Mouse (Mus musculus): ENCODE measurements around the gene Dab1. TPM values are rescaled to one million over a fixed set of nuclear protein-coding genes. Genes with fewer than 3 reads are reported as not detected.

Gene Dab1
- polyA plus RNA-seq, 1 experiment from 2014 or later = 24.1 TPM

DNA sequence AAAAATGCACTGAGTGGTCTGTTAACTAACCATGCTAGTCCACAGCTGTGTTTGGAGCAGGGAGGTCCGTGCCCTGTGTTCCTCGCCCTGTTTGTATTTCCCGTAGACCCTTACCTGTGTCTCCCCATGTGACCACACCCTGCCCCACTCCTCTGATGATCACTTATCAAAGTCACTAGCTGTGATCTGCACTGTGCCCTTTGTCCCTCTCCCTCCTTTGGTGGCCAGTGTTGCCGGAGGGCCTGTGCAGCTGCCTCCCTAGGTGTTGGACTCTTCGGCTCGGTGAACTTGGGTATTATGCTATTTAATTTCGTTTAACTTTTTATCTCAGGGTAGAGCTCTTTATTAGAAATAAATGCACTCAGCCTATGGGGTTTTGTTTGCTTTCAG, 844.6 kb downstream of the Dab1 start:
- Histone ChIP-seq H3K27me3 (replicated peaks; ENCODE audit: control insufficient read depth, insufficient read depth, low read length) (no peaks in the 10 kb centered on the region), H3K4me2 (ENCODE audit: low read length) (no peak overlapping the region), H3K27ac (ENCODE audit: low read depth) (no peak overlapping the region), H3K36me3 (ENCODE audit: control insufficient read depth, insufficient read depth, low read length) (no peaks in the 10 kb centered on the region), H3K9ac (ENCODE audit: low read length) (no peak overlapping the region), H3K4me3 (ENCODE audit: low read depth, low read length) (no peak overlapping the region), H3K4me1 (replicated peaks; ENCODE audit: control insufficient read depth, insufficient read depth, low read length) (peaks cover 13% of the 10 kb centered on the region), H3K9me3 (ENCODE audit: control insufficient read depth, low read length) (no peaks in the 10 kb centered on the region)
- 35% methylated on average over 7 of the region's 7 CpGs for WGBS
- DNase-seq (ENCODE audit: low spot score) = no peak
- peak; percentile 43 for ATAC-seq (replicated peaks; ENCODE audit: low FRiP score, low TSS enrichment, low read depth)

DNA sequence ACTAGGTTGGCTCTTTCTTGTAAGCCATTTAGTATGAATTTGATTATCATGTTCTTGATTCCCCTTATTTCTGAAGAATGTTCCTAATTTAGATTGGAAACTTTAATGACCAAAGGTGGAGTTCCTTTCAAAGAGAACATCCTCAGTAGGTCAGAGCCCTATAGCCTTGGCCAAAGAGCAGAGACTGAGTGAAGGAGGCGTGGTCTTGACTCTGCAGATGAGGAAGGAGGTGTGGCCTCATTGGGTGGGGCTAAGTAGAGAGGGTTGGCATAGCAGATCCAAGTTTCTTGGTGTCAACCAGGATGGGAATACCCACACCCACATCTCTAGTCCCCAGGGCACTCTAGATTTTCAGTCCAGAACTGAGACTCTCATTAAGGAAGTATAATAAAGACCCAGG, 846.4 kb downstream of the Dab1 start:
- Histone ChIP-seq H3K4me3 (ENCODE audit: low read depth, low read length) (no peak overlapping the region), H3K27ac (ENCODE audit: low read depth) (no peak overlapping the region), H3K4me1 (replicated peaks; ENCODE audit: control insufficient read depth, insufficient read depth, low read length) (peaks cover 13% of the 10 kb centered on the region), H3K4me2 (ENCODE audit: low read length) (no peak overlapping the region), H3K36me3 (ENCODE audit: control insufficient read depth, insufficient read depth, low read length) (no peaks in the 10 kb centered on the region), H3K27me3 (replicated peaks; ENCODE audit: control insufficient read depth, insufficient read depth, low read length) (no peaks in the 10 kb centered on the region), H3K9me3 (ENCODE audit: control insufficient read depth, low read length) (no peaks in the 10 kb centered on the region), H3K9ac (ENCODE audit: low read length) (no peak overlapping the region)
- no peak for ATAC-seq (replicated peaks; ENCODE audit: low FRiP score, low TSS enrichment, low read depth)
- DNase-seq (ENCODE audit: low spot score) = no peak
- 100% methylated on average over 1 of the region's 1 CpGs for WGBS

GRCm38 (mm10) chr4:104468666-104469065, 849.5 kb downstream of the Dab1 start:
- Histone ChIP-seq H3K9ac (ENCODE audit: low read length) (no peak overlapping the region), H3K4me3 (ENCODE audit: low read depth, low read length) (no peak overlapping the region), H3K4me1 (replicated peaks; ENCODE audit: control insufficient read depth, insufficient read depth, low read length) (peaks cover 3% of the 10 kb centered on the region; the same call in 1 of the 2 replicates), H3K27me3 (replicated peaks; ENCODE audit: control insufficient read depth, insufficient read depth, low read length) (no peaks in the 10 kb centered on the region), H3K27ac (ENCODE audit: low read depth) (no peak overlapping the region), H3K36me3 (ENCODE audit: control insufficient read depth, insufficient read depth, low read length) (no peaks in the 10 kb centered on the region), H3K4me2 (ENCODE audit: low read length) (no peak overlapping the region), H3K9me3 (ENCODE audit: control insufficient read depth, low read length) (no peaks in the 10 kb centered on the region)
- ATAC-seq (replicated peaks; ENCODE audit: low FRiP score, low TSS enrichment, low read depth) (no peak), DNase-seq (ENCODE audit: low spot score) (no peak)
- WGBS = 81% methylated on average over 3 of the region's 3 CpGs

DNA sequence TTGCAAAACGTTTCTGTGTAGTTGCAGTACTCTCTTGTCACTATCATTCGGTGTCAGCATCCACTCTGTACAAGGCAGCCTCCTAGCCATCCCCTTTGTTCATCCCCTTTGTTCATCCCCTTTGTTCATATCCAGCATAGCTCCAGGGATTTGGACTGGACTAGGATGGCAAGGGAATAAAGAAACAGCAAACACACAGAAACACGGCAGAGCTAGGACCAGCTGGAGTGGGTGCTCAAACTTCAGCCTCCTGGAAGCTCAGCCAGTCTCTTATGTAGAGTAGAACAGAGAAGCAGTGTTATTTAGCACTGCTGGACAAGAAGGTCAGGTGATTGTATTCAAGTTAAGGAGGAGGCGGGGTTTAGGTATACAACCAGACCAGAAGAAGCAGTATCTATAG, 853.8 kb downstream of the Dab1 start:
- Histone ChIP-seq H3K9ac (ENCODE audit: low read length) (no peak overlapping the region), H3K9me3 (ENCODE audit: control insufficient read depth, low read length) (no peaks in the 10 kb centered on the region), H3K4me1 (replicated peaks; ENCODE audit: control insufficient read depth, insufficient read depth, low read length) (no peaks in the 10 kb centered on the region), H3K4me3 (ENCODE audit: low read depth, low read length) (no peak overlapping the region), H3K27ac (ENCODE audit: low read depth) (no peak overlapping the region), H3K4me2 (ENCODE audit: low read length) (no peak overlapping the region), H3K27me3 (replicated peaks; ENCODE audit: control insufficient read depth, insufficient read depth, low read length) (no peaks in the 10 kb centered on the region), H3K36me3 (ENCODE audit: control insufficient read depth, insufficient read depth, low read length) (no peaks in the 10 kb centered on the region)
- 87% methylated on average over 4 of the region's 4 CpGs for WGBS
- ATAC-seq (replicated peaks; ENCODE audit: low FRiP score, low TSS enrichment, low read depth) = no peak
- no peak for DNase-seq (ENCODE audit: low spot score)

DNA sequence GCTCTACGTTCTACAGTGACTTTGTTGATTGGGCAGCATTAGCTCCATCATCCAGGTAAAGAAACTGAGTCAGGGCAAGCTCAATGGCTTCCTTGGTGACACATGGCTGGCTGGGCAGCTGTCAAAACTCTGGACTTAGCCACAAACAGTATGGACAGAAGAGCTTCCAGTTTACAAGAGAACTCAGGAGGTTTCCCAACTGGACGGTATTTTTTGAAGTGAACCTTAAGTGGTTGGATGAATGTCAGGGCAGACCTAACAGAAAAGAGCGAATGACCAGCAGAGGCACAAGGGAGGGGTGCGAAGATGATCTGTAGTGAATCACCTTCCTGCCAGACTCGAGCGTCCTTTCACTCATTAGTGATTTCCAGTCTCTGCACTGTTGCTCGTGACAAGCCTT, 857.7 kb downstream of the Dab1 start:
- 81% methylated on average over 7 of the region's 7 CpGs for WGBS
- no peak overlapping the region for H3K27ac ChIP-seq (ENCODE audit: low read depth)
- no peak overlapping the region for H3K9ac ChIP-seq (ENCODE audit: low read length)
- no peak overlapping the region for H3K4me2 ChIP-seq (ENCODE audit: low read length)
- H3K4me1 ChIP-seq (replicated peaks; ENCODE audit: control insufficient read depth, insufficient read depth, low read length) = no peaks in the 10 kb centered on the region
- no peaks in the 10 kb centered on the region for H3K36me3 ChIP-seq (ENCODE audit: control insufficient read depth, insufficient read depth, low read length)
- ATAC-seq (replicated peaks; ENCODE audit: low FRiP score, low TSS enrichment, low read depth) = no peak
- H3K4me3 ChIP-seq (ENCODE audit: low read depth, low read length) = no peak overlapping the region
- H3K27me3 ChIP-seq (replicated peaks; ENCODE audit: control insufficient read depth, insufficient read depth, low read length) = no peaks in the 10 kb centered on the region
- DNase-seq (ENCODE audit: low spot score) = no peak
- no peaks in the 10 kb centered on the region for H3K9me3 ChIP-seq (ENCODE audit: control insufficient read depth, low read length)

DNA sequence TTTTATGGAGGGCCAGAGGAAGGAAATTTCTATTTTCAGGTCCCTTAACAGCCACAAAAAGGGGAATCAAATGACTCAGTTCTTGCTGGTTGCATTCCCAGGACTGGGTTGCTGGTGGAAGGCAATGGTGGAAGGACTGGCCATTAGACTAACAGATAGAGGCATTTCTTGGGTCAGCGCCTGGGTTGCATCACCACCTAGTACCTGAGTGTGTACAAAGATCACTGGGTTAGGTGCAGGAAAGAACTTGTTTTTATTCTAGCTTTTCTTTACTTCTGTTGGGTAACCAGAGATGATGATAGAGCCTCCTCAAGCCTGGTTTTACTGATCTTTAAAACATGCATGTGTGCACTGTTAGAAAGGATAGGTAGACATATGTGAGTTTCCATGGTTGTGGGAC, 864.8 kb downstream of the Dab1 start:
- Histone ChIP-seq H3K4me1 (replicated peaks; ENCODE audit: control insufficient read depth, insufficient read depth, low read length) (no peaks in the 10 kb centered on the region), H3K27ac (ENCODE audit: low read depth) (no peak overlapping the region), H3K4me3 (ENCODE audit: low read depth, low read length) (no peak overlapping the region), H3K9me3 (ENCODE audit: control insufficient read depth, low read length) (no peaks in the 10 kb centered on the region), H3K9ac (ENCODE audit: low read length) (no peak overlapping the region), H3K4me2 (ENCODE audit: low read length) (no peak overlapping the region), H3K36me3 (ENCODE audit: control insufficient read depth, insufficient read depth, low read length) (no peaks in the 10 kb centered on the region), H3K27me3 (replicated peaks; ENCODE audit: control insufficient read depth, insufficient read depth, low read length) (no peaks in the 10 kb centered on the region)
- DNase-seq (ENCODE audit: low spot score) = no peak
- WGBS = 96% methylated on average over 1 of the region's 1 CpGs
- no peak for ATAC-seq (replicated peaks; ENCODE audit: low FRiP score, low TSS enrichment, low read depth)

GRCm38 (mm10) chr4:104497221-104497620, 878.1 kb downstream of the Dab1 start:
- Histone ChIP-seq H3K36me3 (ENCODE audit: control insufficient read depth, insufficient read depth, low read length) (no peaks in the 10 kb centered on the region), H3K4me3 (ENCODE audit: low read depth, low read length) (no peak overlapping the region), H3K9me3 (ENCODE audit: control insufficient read depth, low read length) (no peaks in the 10 kb centered on the region), H3K4me1 (replicated peaks; ENCODE audit: control insufficient read depth, insufficient read depth, low read length) (no peaks in the 10 kb centered on the region), H3K4me2 (ENCODE audit: low read length) (no peak overlapping the region), H3K27ac (ENCODE audit: low read depth) (no peak overlapping the region), H3K9ac (ENCODE audit: low read length) (no peak overlapping the region), H3K27me3 (replicated peaks; ENCODE audit: control insufficient read depth, insufficient read depth, low read length) (no peaks in the 10 kb centered on the region)
- 78% methylated on average over 1 of the region's 1 CpGs for WGBS
- ATAC-seq (replicated peaks; ENCODE audit: low FRiP score, low TSS enrichment, low read depth) = no peak
- no peak for DNase-seq (ENCODE audit: low spot score)

GRCm38 (mm10) chr4:104500112-104500511, 881.0 kb downstream of the Dab1 start:
- H3K9ac ChIP-seq (ENCODE audit: low read length) = no peak overlapping the region
- H3K9me3 ChIP-seq (ENCODE audit: control insufficient read depth, low read length) = no peaks in the 10 kb centered on the region
- no peak overlapping the region for H3K4me2 ChIP-seq (ENCODE audit: low read length)
- no peaks in the 10 kb centered on the region for H3K27me3 ChIP-seq (replicated peaks; ENCODE audit: control insufficient read depth, insufficient read depth, low read length)
- no peak overlapping the region for H3K27ac ChIP-seq (ENCODE audit: low read depth)
- no peak for DNase-seq (ENCODE audit: low spot score)
- H3K36me3 ChIP-seq (ENCODE audit: control insufficient read depth, insufficient read depth, low read length) = no peaks in the 10 kb centered on the region
- no peak overlapping the region for H3K4me3 ChIP-seq (ENCODE audit: low read depth, low read length)
- 96% methylated on average over 2 of the region's 2 CpGs for WGBS
- no peak for ATAC-seq (replicated peaks; ENCODE audit: low FRiP score, low TSS enrichment, low read depth)
- no peaks in the 10 kb centered on the region for H3K4me1 ChIP-seq (replicated peaks; ENCODE audit: control insufficient read depth, insufficient read depth, low read length)

- H3K36me3 ChIP-seq (ENCODE audit: control insufficient read depth, insufficient read depth, low read length) = no peaks in the 10 kb centered on the region
- no peak for DNase-seq (ENCODE audit: low spot score)
- H3K4me1 ChIP-seq (replicated peaks; ENCODE audit: control insufficient read depth, insufficient read depth, low read length) = no peaks in the 10 kb centered on the region
- no peaks in the 10 kb centered on the region for H3K27me3 ChIP-seq (replicated peaks; ENCODE audit: control insufficient read depth, insufficient read depth, low read length)
- H3K4me3 ChIP-seq (ENCODE audit: low read depth, low read length) = no peak overlapping the region
- no peak for ATAC-seq (replicated peaks; ENCODE audit: low FRiP score, low TSS enrichment, low read depth)
- no peaks in the 10 kb centered on the region for H3K9me3 ChIP-seq (ENCODE audit: control insufficient read depth, low read length)
- no peak overlapping the region for H3K9ac ChIP-seq (ENCODE audit: low read length)
- H3K4me2 ChIP-seq (ENCODE audit: low read length) = no peak overlapping the region
- no peak overlapping the region for H3K27ac ChIP-seq (ENCODE audit: low read depth)
- WGBS = 33% methylated on average over 4 of the region's 4 CpGs
These were observed 881.5 kb downstream of the Dab1 start for GRCm38 (mm10) chr4:104500646-104501045.

Data from intestine, embryonic 14.5 days (tissue).